ENCODE assay signal across 11 mouse cellular contexts in the genomic region with DNA sequence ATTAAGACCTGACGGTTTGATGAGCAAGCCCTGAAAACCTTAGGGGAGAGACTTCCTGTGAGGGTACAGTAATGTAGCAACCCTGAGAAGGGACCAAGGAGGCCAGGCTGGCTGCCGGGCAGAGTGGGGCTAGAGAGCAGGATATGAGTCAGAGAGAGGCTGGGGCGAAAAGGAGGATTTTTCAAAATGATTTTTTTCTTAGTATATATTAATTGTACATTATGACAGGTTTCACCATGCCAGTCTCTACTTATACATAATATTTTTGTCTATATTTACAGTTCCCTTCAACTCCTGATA.
DNase-seq lines count a peak whose midpoint lies in the region; ATAC-seq and TF ChIP-seq lines count a peak whose summit lies in the region.
"Had no signal": no experiment of that assay in that cellular context is flagged by ENCODE, and none has a peak within 500 bp of the region (broad histone marks: within the 10 kb centered on the region; RNA-seq: fewer than 3 reads in every experiment).

No protein-coding gene starts in this region.

- no peaks in the 10 kb centered on the region for H3K36me3 ChIP-seq in hindbrain, embryonic 11.5 days (ENCODE audit: control insufficient read depth, insufficient read depth, low read length)
- no peaks in the 10 kb centered on the region for H3K36me3 ChIP-seq in hindbrain, embryonic 10.5 days
- H3K36me3 ChIP-seq in hindbrain, embryonic 15.5 days = no peaks in the 10 kb centered on the region
- H3K36me3 ChIP-seq in lung, postnatal 0 days (ENCODE audit: insufficient read depth, low read length) = no peaks in the 10 kb centered on the region
- H3K36me3 ChIP-seq: heart, embryonic 12.5 days; liver, embryonic 15.5 days had no signal

- no peak for TF ChIP-seq EP300 in lung, postnatal 0 days (IDR thresholded peaks at IDR 0.05)

- H3K27me3 ChIP-seq in hindbrain, embryonic 11.5 days (ENCODE audit: control insufficient read depth, insufficient read depth, low read length) = no peaks in the 10 kb centered on the region
- H3K27me3 ChIP-seq in hindbrain, embryonic 10.5 days (ENCODE audit: insufficient read depth, poor library complexity, severe bottlenecking) = no peaks in the 10 kb centered on the region
- H3K27me3 ChIP-seq in hindbrain, embryonic 15.5 days = no peaks in the 10 kb centered on the region
- no peaks in the 10 kb centered on the region for H3K27me3 ChIP-seq in lung, postnatal 0 days (replicated peaks; ENCODE audit: insufficient read depth, low read length)
- H3K27me3 ChIP-seq: heart, embryonic 12.5 days; liver, embryonic 15.5 days had no signal

- H3K4me2 ChIP-seq in hindbrain, embryonic 11.5 days (replicated peaks; ENCODE audit: low read depth, low read length) = no peak overlapping the region
- H3K4me2 ChIP-seq in hindbrain, embryonic 15.5 days = 0 out of 2 replicates have a peak overlapping the region, but pooled peaks have one; percentile 13
- no peak overlapping the region for H3K4me2 ChIP-seq in lung, postnatal 0 days (replicated peaks; ENCODE audit: low read depth, low read length)
- H3K4me2 ChIP-seq: heart, embryonic 12.5 days; liver, embryonic 15.5 days had no signal

- H3K4me3 ChIP-seq in hindbrain, embryonic 11.5 days (ENCODE audit: low read depth, low read length) = no peak overlapping the region
- H3K4me3 ChIP-seq in hindbrain, embryonic 10.5 days = no peak overlapping the region
- no peak overlapping the region for H3K4me3 ChIP-seq in hindbrain, embryonic 15.5 days
- no peak overlapping the region for H3K4me3 ChIP-seq in lung, postnatal 0 days (ENCODE audit: low read depth, low read length)
- H3K4me3 ChIP-seq: heart, embryonic 12.5 days; liver, embryonic 15.5 days had no signal

- 59% methylated on average over 3 of the region's 3 CpGs for WGBS in hindbrain, embryonic 11.5 days
- 66% methylated on average over 3 of the region's 3 CpGs for WGBS in hindbrain, embryonic 10.5 days
- 43% methylated on average over 3 of the region's 3 CpGs for WGBS in hindbrain, embryonic 15.5 days
- 38% methylated on average over 3 of the region's 3 CpGs for WGBS in lung, postnatal 0 days

- ATAC-seq in hindbrain, embryonic 11.5 days (ENCODE audit: low FRiP score) = peak; percentile 58
- no peak for ATAC-seq in hindbrain, embryonic 15.5 days (ENCODE audit: low FRiP score, low read depth)
- ATAC-seq in lung, postnatal 0 days = no peak

- no peak overlapping the region for H3K27ac ChIP-seq in hindbrain, embryonic 11.5 days (ENCODE audit: low read depth, low read length)
- H3K27ac ChIP-seq in hindbrain, embryonic 10.5 days = no peak overlapping the region
- peak overlapping the region; percentile 59 for H3K27ac ChIP-seq in hindbrain, embryonic 15.5 days (replicated peaks)
- H3K27ac ChIP-seq in lung, postnatal 0 days (ENCODE audit: low read length) = no peak overlapping the region
- H3K27ac ChIP-seq: kidney, postnatal 0 days; liver, embryonic 15.5 days had no signal

- H3K9me3 ChIP-seq in hindbrain, embryonic 11.5 days (ENCODE audit: control insufficient read depth, low read length) = no peaks in the 10 kb centered on the region
- no peaks in the 10 kb centered on the region for H3K9me3 ChIP-seq in hindbrain, embryonic 10.5 days
- H3K9me3 ChIP-seq in hindbrain, embryonic 15.5 days = no peaks in the 10 kb centered on the region
- no peaks in the 10 kb centered on the region for H3K9me3 ChIP-seq in lung, postnatal 0 days (ENCODE audit: low read length)
- H3K9me3 ChIP-seq: heart, embryonic 12.5 days; liver, embryonic 15.5 days had no signal

- no peak overlapping the region for H3K9ac ChIP-seq in hindbrain, embryonic 11.5 days (ENCODE audit: low read depth, low read length)
- no peak overlapping the region for H3K9ac ChIP-seq in hindbrain, embryonic 15.5 days
- H3K9ac ChIP-seq in lung, postnatal 0 days (replicated peaks; ENCODE audit: low read depth) = no peak overlapping the region
- H3K9ac ChIP-seq: liver, embryonic 15.5 days had no signal

- no peak for TF ChIP-seq CTCF in lung, postnatal 0 days (IDR thresholded peaks at IDR 0.05)

- H3K4me1 ChIP-seq in hindbrain, embryonic 11.5 days (replicated peaks; ENCODE audit: control insufficient read depth, insufficient read depth, low read length) = no peaks in the 10 kb centered on the region
- H3K4me1 ChIP-seq in hindbrain, embryonic 10.5 days (replicated peaks) = 0 out of 2 replicates have a peak, but pooled peaks cover 3% of the 10 kb centered on the region
- peaks cover 23% of the 10 kb centered on the region for H3K4me1 ChIP-seq in hindbrain, embryonic 15.5 days (replicated peaks)
- no peaks in the 10 kb centered on the region for H3K4me1 ChIP-seq in lung, postnatal 0 days (ENCODE audit: insufficient read depth, low read depth, low read length)
- H3K4me1 ChIP-seq: liver, embryonic 15.5 days had no signal

- no peak for DNase-seq in hindbrain, embryonic 11.5 days (ENCODE audit: low spot score)
- DNase-seq in hindbrain, embryonic 10.5 days (ENCODE audit: low spot score) = no peak
- DNase-seq in NIH3T3 (ENCODE audit: low read depth) = peak; percentile 44
- peak; percentile 3 for DNase-seq in naive thymus-derived CD4-positive, alpha-beta T cell, adult 2 months (ENCODE audit: low read depth)
- no peak for DNase-seq in ovary, adult 18-20 months (ENCODE audit: low spot score)
- no peak for DNase-seq in gastrocnemius, postnatal 10 days
- DNase-seq in lung, postnatal 0 days (ENCODE audit: low spot score) = no peak

Comparison
In these comparisons a context has a peak if more than half of its experiments do, and no peak if none do; other contexts are left out.
1. DNase-seq: peak in NIH3T3 (single experiment) and naive thymus-derived CD4-positive, alpha-beta T cell, adult 2 months (single experiment); none in hindbrain, embryonic 11.5 days (single experiment), hindbrain, embryonic 10.5 days (single experiment), ovary, adult 18-20 months (single experiment), gastrocnemius, postnatal 10 days (single experiment) and lung, postnatal 0 days (single experiment).